Mouse (Mus musculus) kidney, adult 8-10 months (tissue): ENCODE results near the gene Sst.
"Not testable (repeated sequence)": the region's sequence is repeated elsewhere in the genome, so short reads cannot be mapped to it uniquely, and the experiment has no call there.

ENCODE experiments used
- DNase-seq, 2 experiments: peaks; one replicate each; pipeline ENCODE4 v3.0.0; 2022

Sst gene

DNA sequence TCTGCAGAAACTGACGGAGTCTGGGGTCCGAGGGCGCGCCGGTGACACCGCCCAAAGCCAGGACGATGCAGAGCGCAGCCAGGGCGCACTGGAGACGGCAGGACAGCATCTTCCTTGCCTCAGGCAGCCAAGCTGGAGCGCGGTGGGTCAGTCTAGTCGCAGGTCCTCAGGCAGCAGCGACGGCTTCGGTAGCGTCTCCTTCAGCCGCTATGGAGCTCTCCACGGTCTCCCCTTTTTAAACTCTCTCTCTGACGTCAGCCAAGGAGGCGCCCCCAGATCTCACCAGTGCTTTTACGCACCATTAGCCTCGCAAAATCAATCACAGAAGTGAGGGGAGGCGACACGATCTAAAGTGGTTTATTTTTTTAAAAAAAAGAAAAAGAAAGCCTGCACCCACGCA lies at the start of gene Sst:
Gene Sst, minus strand, starts transcription at position 323 of the 400 bp plus-strand sequence.
- DNase-seq, result no peak

DNA sequence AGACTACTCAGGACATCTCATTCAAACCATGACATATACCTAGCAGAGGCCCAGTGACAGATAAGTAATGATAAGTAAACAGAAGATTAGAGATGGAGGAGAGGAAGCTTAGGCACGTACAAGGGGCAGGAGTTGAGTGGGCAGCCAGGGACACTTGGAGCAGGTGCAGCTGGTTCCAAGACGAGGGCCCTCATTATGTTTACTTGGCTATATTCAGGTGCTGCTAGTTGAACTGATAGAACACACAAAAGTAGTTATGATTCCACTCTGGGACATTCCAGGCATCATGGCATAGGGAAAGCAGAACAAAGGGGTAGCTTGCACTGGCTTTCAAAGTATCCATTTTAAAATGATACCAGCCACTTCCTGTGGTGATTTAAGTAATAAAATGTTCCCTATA lies 43.6 kb upstream of the Sst start:
- no peak for DNase-seq

DNA sequence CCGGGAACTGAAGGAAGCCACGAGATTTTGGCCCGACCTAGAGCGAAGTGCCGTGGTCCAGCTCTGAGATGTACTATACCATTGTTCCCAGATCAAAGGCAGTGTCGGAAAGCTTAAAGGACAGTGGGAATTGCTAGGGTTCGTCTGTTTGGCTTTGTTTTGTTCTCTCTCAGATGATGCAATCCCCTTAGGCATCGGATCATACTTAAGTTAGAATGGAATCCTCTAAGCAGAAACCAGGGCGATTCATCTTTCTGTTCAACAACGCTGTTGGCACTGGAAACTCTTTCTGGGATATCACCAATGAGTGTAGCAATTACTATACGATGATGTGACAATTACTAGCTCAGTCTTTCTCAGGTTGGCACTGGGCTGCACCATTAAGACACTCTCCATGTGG lies 41.5 kb upstream of the Sst start, which contains the start of gene Rtp2:
Gene Rtp2, minus strand, starts transcription at position 101 of the 400 bp plus-strand sequence.
- no peak for DNase-seq

DNA sequence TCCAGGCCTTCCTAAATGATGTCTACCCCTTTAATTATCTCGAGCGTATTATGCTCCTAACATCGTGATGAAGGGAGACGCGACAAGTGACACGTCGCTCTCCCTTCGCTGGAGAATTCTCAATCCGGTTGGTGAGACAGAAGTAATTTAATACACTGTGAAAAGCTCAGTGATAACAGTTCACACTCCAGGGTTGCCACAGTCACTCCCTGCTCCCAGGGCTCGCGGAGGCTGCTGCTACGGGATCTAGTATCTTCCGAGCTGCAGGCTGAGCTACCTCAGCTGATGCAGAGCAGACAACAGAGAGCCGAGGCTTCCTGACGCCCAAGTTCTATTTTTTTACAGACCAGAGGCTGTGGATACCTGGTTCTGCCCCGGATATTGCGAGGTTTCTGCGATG lies 40.5 kb upstream of the Sst start:
- DNase-seq, result no peak

DNA sequence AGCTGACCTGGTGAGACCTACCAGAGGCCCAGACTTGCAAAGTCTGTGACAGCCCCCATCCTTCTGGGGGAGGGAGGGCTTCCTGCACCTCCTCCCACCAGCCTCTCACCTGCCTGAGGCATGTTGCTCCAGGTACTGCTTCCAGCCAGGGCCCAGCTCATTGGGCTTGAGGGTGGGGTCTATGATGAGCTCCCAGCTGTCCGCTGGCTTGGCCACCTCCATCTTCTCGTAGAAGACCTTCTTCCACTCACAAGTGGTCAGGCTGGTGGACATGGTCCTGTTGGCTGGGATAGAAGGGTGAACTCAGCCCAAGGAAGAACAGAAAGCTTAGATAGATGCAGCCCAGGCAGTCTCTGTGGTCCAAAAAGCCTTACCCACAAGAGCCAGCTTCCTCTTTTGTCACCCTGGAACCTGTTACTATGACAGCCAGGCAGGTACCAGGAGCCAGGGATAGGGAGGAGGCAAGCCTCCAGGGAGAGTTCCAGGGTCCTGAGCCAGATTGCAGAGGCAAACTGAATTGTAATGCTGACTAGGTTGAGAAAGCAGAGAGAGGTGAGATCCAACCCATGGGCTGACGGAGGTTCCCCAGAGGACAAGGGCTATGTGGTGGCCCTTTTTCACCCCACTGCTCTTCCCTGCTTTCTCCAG lies 39.8 kb upstream of the Sst start:
- DNase-seq, result no peak

DNA sequence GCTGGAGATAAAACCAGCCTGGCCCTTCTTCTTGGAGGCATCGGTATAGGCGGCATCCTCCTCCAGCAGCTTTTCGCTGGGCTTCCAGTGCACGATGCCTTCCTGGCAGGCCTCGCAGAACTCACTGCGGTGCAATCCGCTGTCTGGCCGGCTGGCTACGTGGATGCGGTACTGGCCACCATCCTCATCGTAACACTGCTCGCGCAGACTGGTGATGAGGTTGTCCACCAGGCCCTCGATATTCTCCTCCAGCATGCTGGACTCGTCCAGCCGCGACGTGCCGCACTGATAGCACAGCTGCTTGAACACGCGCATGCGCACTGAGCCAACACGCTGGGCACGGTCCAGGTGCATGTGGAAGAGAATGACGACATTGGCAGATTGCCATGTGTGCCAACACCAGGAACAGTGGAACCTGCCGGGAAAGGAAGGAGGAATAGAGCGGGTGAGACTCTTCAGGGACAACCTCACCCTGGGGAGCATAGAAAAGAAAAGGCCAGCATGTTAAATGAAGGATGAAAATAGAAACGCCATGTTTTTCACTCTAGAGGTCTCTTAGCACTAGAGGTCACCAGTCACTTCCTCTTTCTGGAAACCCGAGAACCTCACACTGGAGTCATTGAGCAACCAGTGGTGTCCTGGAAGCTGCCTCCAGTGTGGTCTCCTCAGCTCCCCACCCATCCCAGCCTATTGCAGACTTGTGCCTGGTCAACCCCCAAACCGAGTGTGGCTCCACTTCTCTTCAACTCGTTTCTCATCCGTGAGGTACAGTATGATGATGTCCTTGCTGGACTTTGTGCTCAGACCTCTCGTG lies 36.8 kb upstream of the Sst start:
- no peak for DNase-seq

DNA sequence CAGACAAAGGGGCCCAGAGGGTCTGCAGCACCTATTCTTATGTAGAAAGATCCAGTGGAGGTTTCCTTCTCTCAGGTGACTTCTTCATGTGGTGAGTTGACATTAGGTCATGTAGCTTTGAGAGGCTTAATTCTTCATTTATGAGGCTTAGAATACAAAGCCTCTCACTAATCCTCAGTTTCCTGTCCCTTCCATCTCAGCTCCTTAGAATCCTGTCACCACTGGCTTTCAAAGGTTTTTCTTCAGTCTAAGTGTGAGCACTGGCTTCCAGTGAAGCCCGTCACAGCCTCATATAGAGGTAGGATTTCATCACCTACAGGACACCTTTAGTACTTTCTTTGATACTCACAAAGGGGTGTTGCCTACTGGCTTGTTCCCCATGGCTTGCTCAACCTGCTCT lies 32.1 kb upstream of the Sst start:
- no peak for DNase-seq

DNA sequence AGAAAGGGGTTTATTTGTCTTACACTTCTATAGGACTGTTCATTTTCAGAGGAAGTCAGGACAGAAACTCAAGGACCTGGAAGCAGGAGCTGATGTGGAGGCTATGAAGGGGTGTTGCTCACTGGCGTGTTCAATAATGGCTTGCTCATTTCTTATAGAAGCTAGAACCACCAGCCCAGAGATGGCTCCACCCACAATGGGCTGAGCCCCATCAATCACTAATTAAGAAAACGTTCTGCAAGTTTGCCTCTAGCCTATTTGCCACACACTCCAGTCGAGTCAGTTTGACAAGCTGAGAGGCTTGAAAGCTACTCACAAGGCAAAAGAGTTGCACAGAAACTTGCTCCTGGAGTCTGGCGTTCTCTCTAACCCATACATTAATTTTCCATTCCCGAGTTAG lies 30.9 kb upstream of the Sst start:
- DNase-seq, result no peak

DNA sequence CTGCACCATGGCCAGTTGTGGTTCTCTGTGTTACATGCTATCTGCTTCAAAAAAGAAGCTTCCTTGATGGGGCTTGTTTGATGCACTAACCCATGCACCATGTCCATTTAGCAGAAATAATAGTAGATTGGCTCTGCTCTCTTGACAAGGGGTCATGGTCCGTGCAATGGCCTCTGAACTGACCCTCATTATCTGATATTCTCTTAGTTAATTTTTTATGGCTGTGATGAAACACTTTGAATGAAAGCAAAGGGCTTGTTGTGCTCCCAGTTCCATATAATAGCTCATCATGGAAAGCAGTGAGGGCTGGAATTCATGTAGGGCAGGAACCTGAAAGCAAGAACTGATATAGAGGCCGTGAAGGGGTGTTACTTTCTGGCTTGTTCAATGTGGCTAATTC lies 28.7 kb upstream of the Sst start:
- DNase-seq, result no peak

DNA sequence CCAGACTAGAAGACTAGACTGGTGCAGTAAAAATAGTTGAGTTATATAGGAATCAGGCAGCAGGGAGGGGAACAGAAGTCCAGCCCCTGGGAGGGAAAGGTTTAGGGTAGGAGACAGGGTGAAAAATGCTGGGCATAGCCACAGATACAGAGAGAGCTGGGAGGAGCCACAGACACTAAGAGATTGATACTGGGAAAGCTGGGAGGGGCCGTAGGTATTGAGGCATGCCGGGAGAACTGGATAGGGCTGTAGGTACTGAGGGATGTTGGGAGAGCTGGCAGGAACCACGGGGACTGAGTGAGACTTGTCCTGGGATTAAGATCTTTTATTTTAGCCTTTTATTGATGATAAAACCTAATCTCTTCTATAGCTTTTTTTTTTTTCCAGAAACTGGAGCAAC lies 22.6 kb upstream of the Sst start:
- DNase-seq, result no peak

DNA sequence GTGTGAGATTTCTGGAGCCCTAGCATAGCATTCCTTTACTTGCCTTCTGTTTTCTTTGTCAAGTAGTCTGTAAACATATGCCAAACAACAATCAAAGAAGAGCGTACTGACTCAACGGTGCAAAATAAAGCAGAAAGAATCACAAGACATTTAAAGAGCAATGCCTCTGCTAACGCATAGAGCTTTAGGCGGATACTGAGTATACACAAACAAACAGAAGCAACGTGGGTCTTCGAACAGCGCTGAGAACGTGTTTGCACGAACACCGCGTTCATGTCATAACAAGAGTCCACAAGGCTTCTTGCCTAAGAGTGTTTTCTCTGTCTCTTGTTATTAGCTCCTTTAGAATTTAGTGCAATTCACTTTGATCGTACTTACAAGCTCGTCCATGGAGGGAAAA lies 22.0 kb upstream of the Sst start:
- DNase-seq, result no peak

DNA sequence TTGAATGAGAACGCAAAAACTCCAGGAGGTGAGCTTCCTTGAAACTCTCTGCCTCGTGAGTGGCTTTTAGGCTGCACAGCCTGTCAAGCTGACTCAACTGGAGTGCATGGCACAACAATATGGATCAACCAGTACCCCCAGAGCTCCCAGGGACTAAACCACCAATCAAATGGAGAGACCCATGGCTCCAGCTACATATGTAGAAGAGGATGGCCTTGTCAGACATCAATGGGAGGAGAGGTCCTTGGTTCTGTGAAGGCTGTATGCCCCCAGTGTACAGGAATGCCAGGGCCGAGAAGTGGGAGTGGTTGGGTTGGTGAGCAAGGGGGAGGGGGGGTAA lies 18.2 kb upstream of the Sst start:
- DNase-seq, result not testable (repeated sequence)

DNA sequence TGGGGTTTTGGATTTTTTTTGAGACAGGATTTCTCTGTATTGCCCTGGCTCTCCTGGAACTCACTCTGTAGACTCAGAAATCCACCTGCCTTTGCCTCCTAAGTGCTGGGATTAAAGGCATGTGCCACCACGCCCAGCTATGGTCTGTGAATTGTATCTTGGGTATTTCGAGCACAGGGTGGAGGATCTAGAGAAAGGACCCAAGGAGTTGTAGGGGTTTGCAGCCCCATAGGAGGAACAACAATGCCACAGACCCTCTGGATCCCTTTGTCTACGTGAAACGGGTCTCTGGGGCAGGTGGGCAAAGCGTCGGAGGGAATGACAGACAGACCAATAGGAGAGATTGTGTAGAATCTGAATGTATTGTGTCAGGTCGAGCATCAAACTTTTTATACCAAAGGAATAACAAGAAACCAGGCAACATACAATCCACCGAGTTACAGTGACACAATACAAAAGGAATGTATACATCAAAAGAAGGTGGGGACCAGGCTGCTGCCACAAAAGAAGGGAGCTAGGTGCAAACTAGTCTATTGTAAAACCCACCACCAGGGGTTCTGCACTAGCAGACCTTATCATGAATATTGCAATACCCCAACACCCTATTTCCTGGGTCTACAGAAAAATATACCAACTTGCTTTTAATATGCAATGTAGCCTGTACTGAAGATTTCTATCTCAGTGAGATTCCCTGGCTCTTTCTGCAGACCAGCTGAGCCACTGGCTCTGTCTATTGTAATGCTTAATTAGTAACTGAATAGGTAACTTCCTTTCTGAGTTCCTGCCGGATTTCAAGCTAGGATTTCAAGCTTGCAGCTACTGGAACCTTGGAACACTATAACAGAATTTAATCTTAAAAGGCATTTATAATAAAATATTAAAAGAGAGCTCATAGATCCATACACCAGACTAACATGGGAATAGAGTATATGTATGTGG lies 17.6 kb upstream of the Sst start:
- not testable (repeated sequence) for DNase-seq

DNA sequence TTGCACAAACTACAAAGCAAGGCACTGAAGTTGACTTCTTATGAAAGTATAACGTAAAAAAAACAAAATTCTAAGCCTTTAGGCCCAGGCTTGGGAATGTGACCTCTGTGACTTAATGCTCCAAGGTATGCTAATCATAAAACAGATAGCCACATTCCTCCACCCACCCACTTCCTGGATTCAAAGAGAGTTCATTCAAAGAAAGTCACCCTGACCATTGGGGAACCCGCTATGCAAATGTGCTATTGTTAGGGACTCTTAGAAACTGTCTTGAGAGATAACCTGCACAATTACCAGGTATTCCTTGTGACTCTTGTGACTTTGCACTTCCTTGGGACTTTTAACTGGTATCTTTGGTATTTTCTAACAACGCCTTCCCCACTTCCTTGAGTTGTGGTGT lies 15.8 kb upstream of the Sst start:
- DNase-seq, result not testable (repeated sequence)

DNA sequence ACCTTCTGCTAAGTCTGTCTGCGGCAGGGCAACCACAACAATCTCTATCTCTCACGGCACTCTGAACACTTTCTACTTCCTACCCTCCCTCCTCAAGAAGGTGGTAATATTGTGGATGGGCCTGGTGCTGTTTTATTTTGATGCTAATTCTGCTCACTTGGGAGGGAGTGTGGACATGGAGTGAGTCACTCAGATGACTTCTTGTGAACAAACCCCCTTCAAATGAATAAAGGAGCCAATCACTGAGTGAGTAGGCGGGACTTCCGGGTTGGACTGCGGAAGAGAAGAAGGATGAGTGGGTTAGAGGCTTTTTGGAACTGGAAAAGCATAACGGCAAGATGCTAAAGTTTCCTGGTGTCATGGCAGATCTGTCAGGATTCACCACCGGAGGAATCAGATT lies 10.7 kb upstream of the Sst start:
- DNase-seq, result no peak

DNA sequence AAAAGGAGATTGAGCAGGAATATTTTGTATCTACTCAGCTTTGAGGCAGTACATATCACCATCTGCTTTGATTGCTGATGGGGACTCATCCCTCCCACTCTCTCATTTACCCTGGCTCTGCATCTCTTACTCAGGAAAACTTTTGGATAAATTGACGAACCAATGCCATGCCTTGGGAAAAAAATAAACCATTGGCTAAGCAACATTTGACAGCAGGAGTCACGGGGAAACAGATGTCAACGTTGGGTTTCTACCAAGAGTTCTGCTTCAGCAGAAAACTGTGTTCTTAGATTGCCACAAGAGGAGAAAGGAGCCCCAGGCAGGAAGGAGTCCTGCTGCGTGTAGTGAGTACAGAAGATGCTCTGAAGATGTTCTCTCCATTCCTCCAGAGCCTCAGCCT lies 9.3 kb upstream of the Sst start:
- no peak for DNase-seq

DNA sequence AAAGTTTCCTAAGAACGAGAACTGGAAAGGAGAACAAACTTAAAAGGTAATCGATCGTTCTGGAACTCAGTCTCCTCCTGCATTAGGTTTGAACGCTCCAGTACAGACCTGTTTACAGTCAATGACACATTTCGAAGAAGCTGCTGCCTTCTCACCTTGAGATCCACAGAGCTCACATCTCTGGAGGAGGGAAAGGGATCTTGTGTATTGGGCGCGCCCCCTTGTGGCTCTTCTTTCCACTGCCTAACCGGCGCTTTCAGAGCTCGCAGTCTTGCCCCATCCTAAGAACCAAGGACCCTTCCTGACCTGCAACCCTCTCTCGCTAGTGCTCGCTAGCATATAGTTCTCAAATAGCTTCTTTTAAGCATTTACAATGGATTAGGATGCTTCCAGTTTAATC lies 8.1 kb upstream of the Sst start:
- peak; percentile 42 to 78 for DNase-seq

DNA sequence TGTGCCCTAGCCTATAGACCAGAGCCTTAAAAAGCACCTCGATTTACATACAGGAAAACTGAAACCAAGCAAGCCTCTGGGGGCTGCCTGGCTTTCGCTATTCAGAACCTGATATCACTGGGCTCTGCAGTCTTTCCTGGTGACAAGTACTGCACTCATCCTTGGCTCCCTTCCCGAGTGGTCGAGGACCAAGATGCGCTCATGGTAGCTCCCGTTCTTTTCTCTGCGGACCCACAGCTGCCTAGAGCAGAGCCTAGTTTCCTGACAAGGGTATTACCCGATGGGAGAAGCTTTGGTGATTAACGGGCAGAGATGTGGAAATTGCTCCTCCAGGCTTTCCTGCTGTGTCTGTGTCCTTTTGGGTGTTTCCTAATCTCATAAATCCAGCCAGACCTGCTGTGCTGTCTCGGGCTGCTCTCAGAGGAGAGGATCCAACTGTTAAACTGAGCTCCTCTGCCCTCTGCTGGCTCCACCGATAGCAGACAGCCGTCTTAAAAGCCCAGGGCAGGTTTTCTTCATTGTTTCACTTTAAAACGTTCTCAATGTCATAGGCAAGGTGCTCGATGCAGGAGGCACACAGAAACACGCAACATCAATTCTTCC lies 7.3 kb upstream of the Sst start:
- DNase-seq, result peak; percentile 49 to 71

DNA sequence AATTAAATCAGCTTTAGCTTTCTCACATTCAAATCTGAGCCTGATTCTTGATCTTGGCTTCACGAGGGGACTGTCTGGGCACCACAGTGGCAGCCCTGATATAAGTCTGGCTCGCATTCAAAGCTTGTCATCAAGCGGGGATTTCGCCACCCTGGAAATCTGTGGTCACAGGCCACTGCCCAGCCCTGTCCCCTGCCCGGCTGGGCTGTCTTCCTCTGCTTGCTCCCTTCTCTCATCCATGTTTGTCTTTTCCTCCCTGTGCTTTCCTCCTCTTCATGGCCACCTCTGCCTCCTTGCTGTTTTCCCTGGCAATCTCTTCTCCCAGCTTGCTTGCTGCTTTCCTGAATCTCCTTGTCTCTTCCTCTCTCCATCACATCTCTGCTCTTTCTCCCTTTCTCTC lies 6.7 kb upstream of the Sst start:
- DNase-seq, result no peak

DNA sequence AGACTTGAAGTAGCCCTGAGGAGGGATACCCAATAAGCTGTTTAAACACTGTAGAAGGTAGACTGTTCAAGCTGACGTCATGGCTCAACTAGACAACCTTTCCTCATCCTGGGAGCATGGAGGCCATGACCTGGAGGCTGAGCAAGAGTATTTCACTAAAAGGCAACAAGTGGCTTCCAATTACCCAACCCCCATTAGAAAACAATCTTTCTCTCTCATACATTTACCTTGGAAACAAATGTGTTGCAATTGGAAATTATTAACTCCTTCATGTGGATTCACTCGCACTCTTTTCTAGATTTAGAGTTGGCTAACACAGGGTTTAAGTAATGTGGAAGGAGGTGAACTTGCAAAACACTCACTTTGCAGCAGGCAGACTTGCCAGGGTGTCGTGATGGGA lies 4.4 kb upstream of the Sst start:
- DNase-seq, result no peak

DNA sequence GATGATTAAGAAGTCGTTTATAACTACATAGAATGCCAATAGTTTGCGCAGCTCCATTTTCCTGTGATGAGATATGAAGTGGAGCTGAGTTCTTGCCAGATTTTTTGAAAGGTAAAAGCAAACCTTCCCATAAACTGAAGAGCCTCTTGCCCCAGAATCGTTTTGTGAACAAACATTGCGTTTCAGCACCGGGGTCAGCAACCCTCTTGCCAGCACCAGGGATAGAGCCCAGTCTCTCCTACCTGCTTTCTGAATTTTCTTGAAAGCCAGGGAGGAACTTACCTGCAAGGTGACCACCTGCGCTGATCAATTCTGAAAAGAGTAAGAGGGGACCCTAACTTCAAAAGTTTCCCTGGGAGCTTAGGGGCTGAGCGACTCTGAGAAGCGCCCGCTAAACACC lies 607 bp downstream of the Sst start:
- peak in 1 of 2 experiments; percentile 9 for DNase-seq

DNA sequence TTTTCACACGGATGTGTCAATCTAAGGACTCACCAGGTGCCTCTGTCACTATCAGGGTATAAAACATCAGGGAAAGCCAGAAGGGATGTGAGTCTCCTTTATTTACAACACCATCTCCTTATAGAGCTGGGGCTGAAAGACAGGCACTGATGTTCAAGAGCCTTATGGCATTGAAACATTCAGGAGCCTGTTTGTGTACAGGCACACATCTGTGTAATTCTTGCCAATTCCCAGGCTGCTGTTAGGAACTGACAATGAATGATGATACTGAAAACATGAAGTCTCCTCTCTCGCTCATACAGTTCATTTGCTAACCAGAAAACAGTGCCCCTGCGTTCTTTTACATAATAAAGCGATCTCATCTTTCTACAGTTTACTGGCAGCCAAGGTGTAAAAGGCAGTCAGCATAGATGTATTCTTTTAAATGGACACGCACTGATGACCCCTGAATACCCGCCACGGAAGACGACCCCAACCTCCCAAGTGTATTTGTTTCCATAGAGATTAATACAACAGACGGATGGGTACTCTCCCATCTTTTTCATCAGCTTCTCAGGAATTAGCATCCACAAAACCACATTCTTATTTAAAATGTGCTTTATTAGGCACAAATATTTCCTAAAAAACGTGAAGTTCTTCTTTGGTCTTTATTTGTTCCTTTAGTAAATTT lies 2.7 kb downstream of the Sst start:
- DNase-seq, result no peak

DNA sequence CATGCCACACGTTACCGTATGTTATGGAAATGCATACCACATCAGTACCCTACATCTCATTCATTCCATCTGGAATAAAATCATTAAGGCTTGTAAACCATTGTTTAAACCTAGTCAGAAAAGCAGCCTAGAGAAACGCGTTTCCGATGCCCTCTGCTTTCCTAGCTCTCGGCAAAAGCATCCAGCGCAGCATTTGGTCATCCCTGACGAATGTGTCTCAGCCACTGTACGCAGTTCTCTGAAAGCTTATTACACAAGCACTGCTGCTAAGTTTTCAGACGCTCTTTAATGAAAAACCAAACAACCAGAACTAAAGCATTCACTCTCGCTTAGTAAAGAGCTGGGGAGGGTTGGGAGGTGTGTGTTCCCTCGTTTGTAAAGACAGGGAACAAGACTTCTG lies 5.7 kb downstream of the Sst start:
- no peak for DNase-seq
